Mouse (Mus musculus) embryonic facial prominence, embryonic 14.5 days (tissue): ENCODE measurements around the gene Slco4a1. TPM values are rescaled to one million over a fixed set of nuclear protein-coding genes. Genes with fewer than 3 reads are reported as not detected.

Experiments
- ATAC-seq: fragments of 200-750 bp; cut with Nextera tagmentation; 2 replicates; pipeline ENCODE4 v1.8.0; 2017; ENCODE audit warnings: low read depth, moderate number of reproducible peaks, moderate TSS enrichment
- DNase-seq: peaks from one replicate; pipeline ENCODE4 v3.0.0-alpha.2; 2015; ENCODE audit warnings: low spot score
- H3K27ac ChIP-seq: fragments of 300-500 bp; sonication (generic); replicated peaks from 2 replicates; pipeline ENCODE4 v1.5.1; 2014; ENCODE audit warnings: low read depth, mild to moderate bottlenecking, low read length, moderate library complexity
- H3K27me3 ChIP-seq: fragments of 300-500 bp; sonication (generic); replicated peaks from 2 replicates; pipeline ENCODE4 v1.6.1; 2014; ENCODE audit warnings: low read length; ENCODE audit not compliant: control insufficient read depth, insufficient read depth
- H3K36me3 ChIP-seq: fragments of 300-500 bp; sonication (generic); 2 replicates; pipeline ENCODE4 v1.6.1; 2014; ENCODE audit warnings: low read length, mixed read lengths; ENCODE audit not compliant: control insufficient read depth, insufficient read depth
- H3K4me1 ChIP-seq: fragments of 300-500 bp; sonication (generic); 2 replicates; pipeline ENCODE4 v1.6.1; 2014; ENCODE audit warnings: antibody characterized with exemption, low read length; ENCODE audit not compliant: control insufficient read depth, insufficient read depth
- H3K4me2 ChIP-seq: fragments of 300-500 bp; sonication (generic); 2 replicates; pipeline ENCODE4 v1.6.1; 2014; ENCODE audit warnings: low read depth, mild to moderate bottlenecking, low read length, moderate library complexity, mixed read lengths
- H3K4me3 ChIP-seq: fragments of 300-500 bp; sonication (generic); 2 replicates; pipeline ENCODE4 v1.5.1; 2014; ENCODE audit warnings: low read depth, mild to moderate bottlenecking, low read length
- H3K9ac ChIP-seq: fragments of 300-500 bp; sonication (generic); 2 replicates; pipeline ENCODE4 v1.6.1; 2014; ENCODE audit warnings: low read depth, mild to moderate bottlenecking, low read length, moderate library complexity, mixed read lengths
- H3K9me3 ChIP-seq: fragments of 300-500 bp; sonication (generic); 2 replicates; pipeline ENCODE4 v1.6.1; 2016; ENCODE audit warnings: low read length; ENCODE audit not compliant: control insufficient read depth
- WGBS: fragments of 180-500 bp; shearing (Covaris S2); extraction: QIAGEN DNeasy Blood & Tissue Kit; methylation state at CpG from one replicate; pipeline ENCODE4 v1.1.7; 2014; 5-methylcytosine and 5-hydroxymethylcytosine counted together
- polyA plus RNA-seq: library from polyadenylated mRNA; unstranded; fragments of >200 nt; fragmentation: Nextera tagmentation; extraction: Ambion mirVana; gene quantifications from 2 replicates; pipeline ENCODE4 v1.2.1, GENCODE M21; 2014

The Slco4a1 gene
- polyA plus RNA-seq, 1 experiment from 2014 or later = 1.9 TPM

DNA sequence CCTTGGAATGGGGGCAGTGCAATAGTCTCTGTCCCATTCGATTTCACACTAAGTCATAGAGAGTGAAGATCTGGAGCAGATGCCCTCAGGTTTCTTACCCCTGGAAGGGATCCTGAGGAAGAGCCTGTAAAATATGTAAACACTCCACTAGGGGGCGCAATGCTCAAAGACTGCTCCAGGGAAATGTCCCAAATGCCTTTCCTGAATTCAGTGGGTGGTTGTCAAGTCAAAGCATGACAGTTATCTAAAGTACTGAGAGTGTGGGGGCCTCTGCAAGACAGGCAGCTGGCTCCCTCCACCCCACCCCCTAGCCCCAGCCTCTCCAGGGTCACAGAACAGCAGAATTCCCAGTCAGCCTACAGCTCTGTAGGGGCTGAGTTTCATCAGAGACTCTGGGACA lies 27.7 kb upstream of the Slco4a1 start:
- Histone ChIP-seq H3K27me3 (no peaks in the 10 kb centered on the region), H3K27ac (no peak overlapping the region), H3K9ac (no peak overlapping the region), H3K4me2 (no peak overlapping the region), H3K4me3 (no peak overlapping the region), H3K36me3 (no peaks in the 10 kb centered on the region), H3K9me3 (no peaks in the 10 kb centered on the region), H3K4me1 (no peaks in the 10 kb centered on the region)
- no peak for ATAC-seq
- no peak for DNase-seq
- WGBS = 30% methylated on average over 2 of the region's 2 CpGs

DNA sequence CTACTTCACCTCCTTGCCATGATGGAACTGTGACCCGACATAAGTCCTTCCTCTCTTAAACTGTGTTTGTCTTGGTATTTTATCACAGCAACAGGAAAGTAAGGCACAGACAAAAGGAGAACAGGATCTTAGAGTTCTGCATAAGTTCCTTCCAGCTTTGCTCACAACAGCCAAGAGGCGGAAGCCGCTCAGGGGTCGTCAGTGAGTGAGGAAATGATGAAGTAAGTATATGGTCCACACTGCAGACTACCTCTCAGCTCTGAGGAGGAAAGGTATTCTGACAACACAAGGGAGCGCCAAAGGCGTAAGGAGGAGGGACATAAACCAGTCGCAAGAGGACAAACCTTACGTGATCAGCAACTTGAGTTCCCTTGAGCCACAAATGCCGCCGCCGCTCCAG lies 25.4 kb upstream of the Slco4a1 start:
- Histone ChIP-seq H3K36me3 (no peaks in the 10 kb centered on the region), H3K27me3 (no peaks in the 10 kb centered on the region), H3K4me1 (no peaks in the 10 kb centered on the region), H3K9me3 (no peaks in the 10 kb centered on the region), H3K4me2 (no peak overlapping the region), H3K4me3 (no peak overlapping the region), H3K9ac (no peak overlapping the region), H3K27ac (no peak overlapping the region)
- ATAC-seq (no peak), DNase-seq (no peak)
- 78% methylated on average over 11 of the region's 11 CpGs for WGBS

- no peaks in the 10 kb centered on the region for H3K4me1 ChIP-seq
- H3K27ac ChIP-seq = no peak overlapping the region
- DNase-seq = peak; percentile 70
- no peaks in the 10 kb centered on the region for H3K27me3 ChIP-seq
- H3K4me2 ChIP-seq = no peak overlapping the region
- ATAC-seq = peak; percentile 50
- no peaks in the 10 kb centered on the region for H3K9me3 ChIP-seq
- H3K9ac ChIP-seq = no peak overlapping the region
- 15% methylated on average over 10 of the region's 10 CpGs for WGBS
- no peaks in the 10 kb centered on the region for H3K36me3 ChIP-seq
- H3K4me3 ChIP-seq = no peak overlapping the region
Measured at GRCm38 (mm10) chr2:180432042-180432668, 23.9 kb upstream of the Slco4a1 start.

DNA sequence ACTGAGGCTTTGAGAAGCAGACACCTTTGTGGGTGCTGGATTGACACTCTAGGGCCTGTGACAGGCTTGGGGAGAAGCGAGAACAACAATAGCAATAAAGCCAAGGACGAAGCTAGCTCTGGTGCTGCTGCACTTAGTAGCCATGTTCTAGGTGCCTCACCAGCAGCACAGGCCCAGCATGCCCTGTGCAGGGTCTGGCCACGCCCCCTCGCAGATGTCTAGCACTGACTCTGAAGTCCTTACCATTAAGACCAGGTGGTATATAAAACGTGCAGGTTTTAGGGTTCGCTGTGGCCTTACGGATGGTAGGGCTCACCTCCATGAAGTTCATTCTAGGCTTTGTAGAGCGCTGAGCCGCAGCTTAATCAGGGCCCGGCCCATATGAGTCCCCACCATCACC lies 23.3 kb upstream of the Slco4a1 start:
- Histone ChIP-seq H3K27me3 (no peaks in the 10 kb centered on the region), H3K4me2 (no peak overlapping the region), H3K9me3 (no peaks in the 10 kb centered on the region), H3K4me1 (no peaks in the 10 kb centered on the region), H3K36me3 (no peaks in the 10 kb centered on the region), H3K27ac (no peak overlapping the region), H3K9ac (no peak overlapping the region), H3K4me3 (no peak overlapping the region)
- no peak for DNase-seq
- WGBS = 69% methylated on average over 10 of the region's 10 CpGs
- no peak for ATAC-seq

DNA sequence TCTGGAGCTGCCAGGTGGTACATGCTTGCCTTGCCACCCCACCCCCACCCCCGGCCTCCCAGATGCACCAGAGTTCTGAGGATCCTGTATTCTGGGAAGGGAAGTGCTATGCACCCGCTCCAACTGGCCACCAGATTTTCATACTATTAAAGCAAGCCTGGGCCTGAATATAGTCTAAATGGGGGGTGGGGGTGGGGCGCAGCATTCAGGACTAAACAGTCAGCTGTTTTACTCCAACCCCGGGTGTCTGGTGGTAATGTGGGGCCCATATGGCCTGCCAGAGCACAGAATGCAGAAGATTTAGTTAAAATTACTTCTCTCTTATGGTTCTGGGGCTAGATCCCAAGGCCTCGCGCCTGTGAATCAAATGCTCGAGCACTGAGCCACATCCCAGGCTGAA lies 22.7 kb upstream of the Slco4a1 start:
- Histone ChIP-seq H3K9me3 (no peaks in the 10 kb centered on the region), H3K27ac (no peak overlapping the region), H3K27me3 (no peaks in the 10 kb centered on the region), H3K4me3 (no peak overlapping the region), H3K4me2 (no peak overlapping the region), H3K9ac (no peak overlapping the region), H3K36me3 (no peaks in the 10 kb centered on the region), H3K4me1 (no peaks in the 10 kb centered on the region)
- DNase-seq = no peak
- ATAC-seq = no peak
- WGBS = 54% methylated on average over 7 of the region's 7 CpGs

DNA sequence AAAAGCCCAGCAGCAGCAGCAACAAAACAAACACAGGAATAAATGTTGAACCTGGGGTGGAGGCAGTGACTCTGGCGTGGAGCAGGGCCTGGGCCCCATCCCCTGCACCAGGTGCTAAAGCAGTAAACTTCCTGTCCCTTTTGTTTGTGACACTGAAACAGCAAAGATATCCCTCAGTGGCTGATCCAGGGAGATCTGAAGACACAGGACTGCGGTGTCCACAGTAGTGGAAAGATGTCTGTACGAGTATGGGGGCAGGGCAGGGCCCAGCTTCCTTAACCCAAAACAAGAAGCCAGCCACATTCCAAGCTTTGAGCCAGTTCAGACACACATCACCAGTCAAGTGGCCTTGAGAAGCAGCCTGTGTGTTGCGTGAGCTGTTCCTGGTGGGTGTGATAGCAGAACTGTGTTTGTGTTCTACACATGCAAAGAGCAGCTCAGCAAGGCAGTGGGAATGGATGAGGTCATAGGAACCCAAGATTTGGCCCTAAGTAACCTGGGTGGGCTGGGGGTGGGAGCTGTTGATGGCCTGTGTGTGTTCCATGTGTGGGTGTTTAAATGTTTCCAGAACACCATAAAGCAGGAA lies 20.6 kb upstream of the Slco4a1 start:
- DNase-seq = no peak
- H3K36me3 ChIP-seq = no peaks in the 10 kb centered on the region
- H3K9me3 ChIP-seq = no peaks in the 10 kb centered on the region
- WGBS = 44% methylated on average over 4 of the region's 4 CpGs
- H3K4me3 ChIP-seq = no peak overlapping the region
- ATAC-seq = no peak
- no peak overlapping the region for H3K4me2 ChIP-seq
- H3K27ac ChIP-seq = no peak overlapping the region
- no peaks in the 10 kb centered on the region for H3K4me1 ChIP-seq
- H3K27me3 ChIP-seq = no peaks in the 10 kb centered on the region
- no peak overlapping the region for H3K9ac ChIP-seq

DNA sequence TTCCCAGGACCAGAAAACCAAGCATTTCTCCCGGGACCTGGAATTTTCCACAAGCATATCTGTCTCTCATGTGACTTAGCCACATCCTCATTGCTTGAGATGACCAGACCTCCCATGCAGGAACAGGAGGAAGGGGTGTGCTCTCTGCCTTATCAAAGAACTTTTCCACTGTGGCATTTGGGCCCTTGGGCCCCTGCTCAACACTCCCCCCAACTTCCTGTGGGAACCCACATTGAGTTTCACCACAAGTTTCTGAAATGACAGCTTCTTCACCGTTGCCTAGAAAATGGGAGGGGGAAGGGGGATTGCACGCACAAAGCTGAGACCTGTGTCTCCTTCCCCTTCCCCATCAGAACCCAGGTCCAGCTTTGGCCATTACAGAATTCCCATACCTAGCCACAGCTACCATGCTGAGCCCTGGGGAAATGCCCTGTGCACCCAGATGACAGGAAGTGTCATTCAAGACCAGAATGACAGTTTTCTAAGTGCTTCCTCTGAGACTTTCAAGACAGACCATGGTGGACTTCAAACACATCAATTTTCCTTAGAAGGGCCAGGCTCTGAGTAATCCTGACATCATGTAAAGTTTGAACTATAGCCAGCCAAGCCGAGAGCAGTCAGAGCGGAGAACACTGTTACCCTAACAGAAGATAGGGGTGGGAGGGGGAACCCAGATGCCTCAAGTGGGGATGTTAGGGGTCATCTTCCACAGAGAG lies 18.7 kb upstream of the Slco4a1 start:
- Histone ChIP-seq H3K27ac (no peak overlapping the region), H3K9me3 (no peaks in the 10 kb centered on the region), H3K27me3 (no peaks in the 10 kb centered on the region), H3K4me1 (no peaks in the 10 kb centered on the region), H3K4me2 (no peak overlapping the region), H3K4me3 (no peak overlapping the region), H3K36me3 (no peaks in the 10 kb centered on the region), H3K9ac (no peak overlapping the region)
- DNase-seq (no peak), ATAC-seq (no peak)
- WGBS = 67% methylated on average over 5 of the region's 5 CpGs

- Histone ChIP-seq H3K9ac (no peak overlapping the region), H3K27ac (no peak overlapping the region), H3K4me2 (no peak overlapping the region), H3K4me3 (no peak overlapping the region), H3K4me1 (no peaks in the 10 kb centered on the region), H3K27me3 (no peaks in the 10 kb centered on the region), H3K36me3 (no peaks in the 10 kb centered on the region), H3K9me3 (no peaks in the 10 kb centered on the region)
- no peak for DNase-seq
- ATAC-seq = no peak
- WGBS = 83% methylated on average over 3 of the region's 3 CpGs
Measured at GRCm38 (mm10) chr2:180439791-180440190, 16.3 kb upstream of the Slco4a1 start.
